Mouse (Mus musculus) hindbrain, embryonic 10.5 days (tissue): ENCODE measurements around the gene Gcm2. TPM values are rescaled to one million over a fixed set of nuclear protein-coding genes. Genes with fewer than 3 reads are reported as not detected.

Source experiments
- DNase-seq: peaks from one replicate; pipeline ENCODE4 v3.0.0-alpha.2; 2017; ENCODE audit warnings: low spot score
- H3K27ac ChIP-seq: fragments of 300-500 bp; sonication (generic); 2 replicates; pipeline ENCODE4 v1.5.1; 2016; ENCODE audit warnings: mild to moderate bottlenecking, moderate library complexity
- H3K27me3 ChIP-seq: fragments of 300-500 bp; sonication (generic); 2 replicates; pipeline ENCODE4 v1.6.1; 2016; ENCODE audit warnings: mild to moderate bottlenecking; ENCODE audit not compliant: poor library complexity, insufficient read depth, severe bottlenecking
- H3K36me3 ChIP-seq: fragments of 300-500 bp; sonication (generic); 2 replicates; pipeline ENCODE4 v1.6.1; 2016; ENCODE audit warnings: mild to moderate bottlenecking, moderate library complexity
- H3K4me1 ChIP-seq: fragments of 300-500 bp; sonication (generic); replicated peaks from 2 replicates; pipeline ENCODE4 v1.6.1; 2016; ENCODE audit warnings: mild to moderate bottlenecking
- H3K4me3 ChIP-seq: fragments of 300-500 bp; sonication (generic); 2 replicates; pipeline ENCODE4 v1.5.1; 2016; ENCODE audit warnings: mild to moderate bottlenecking, moderate library complexity
- H3K9me3 ChIP-seq: fragments of 300-500 bp; sonication (generic); 2 replicates; pipeline ENCODE4 v1.6.1; 2016; ENCODE audit warnings: mild to moderate bottlenecking, moderate library complexity
- WGBS: fragments of 180-500 bp; shearing (Covaris S2); methylation state at CpG from one replicate; pipeline ENCODE4 v1.1.7; 2016; 5-methylcytosine and 5-hydroxymethylcytosine counted together
- polyA plus RNA-seq: library from polyadenylated mRNA; unstranded; fragments of >200 nt; fragmentation: Nextera tagmentation; extraction: Ambion mirVana; gene quantifications from 2 replicates; pipeline ENCODE4 v1.2.1, GENCODE M21; 2016

The Gcm2 gene
- polyA plus RNA-seq, 1 experiment from 2014 or later = not detected

GRCm38 (mm10) chr13:41077921-41078320, 32.9 kb downstream of the Gcm2 start:
- Histone ChIP-seq H3K9me3 (no peaks in the 10 kb centered on the region), H3K27me3 (peaks cover 54% of the 10 kb centered on the region), H3K4me1 (peaks cover 13% of the 10 kb centered on the region), H3K4me3 (no peak overlapping the region), H3K36me3 (no peaks in the 10 kb centered on the region), H3K27ac (no peak overlapping the region)
- WGBS = 75% methylated on average over 9 of the region's 9 CpGs
- DNase-seq = no peak

- peaks cover 24% of the 10 kb centered on the region for H3K27me3 ChIP-seq
- no peak overlapping the region for H3K27ac ChIP-seq
- H3K4me3 ChIP-seq = no peak overlapping the region
- no peaks in the 10 kb centered on the region for H3K36me3 ChIP-seq
- H3K9me3 ChIP-seq = no peaks in the 10 kb centered on the region
- peaks cover 4% of the 10 kb centered on the region for H3K4me1 ChIP-seq
- no peak for DNase-seq
- WGBS = 89% methylated on average over 5 of the region's 5 CpGs
These were observed 37.0 kb downstream of the Gcm2 start for GRCm38 (mm10) chr13:41073819-41074218.

- Histone ChIP-seq H3K4me3 (no peak overlapping the region), H3K27me3 (peaks cover 2% of the 10 kb centered on the region; the same call in 1 of the 2 replicates), H3K36me3 (no peaks in the 10 kb centered on the region), H3K27ac (no peak overlapping the region), H3K9me3 (no peaks in the 10 kb centered on the region), H3K4me1 (no peaks in the 10 kb centered on the region)
- WGBS = 94% methylated on average over 11 of the region's 11 CpGs
- no peak for DNase-seq
These were observed 39.2 kb downstream of the Gcm2 start for GRCm38 (mm10) chr13:41071617-41072016.

GRCm38 (mm10) chr13:41067618-41068017, 43.2 kb downstream of the Gcm2 start:
- no peaks in the 10 kb centered on the region for H3K27me3 ChIP-seq
- no peaks in the 10 kb centered on the region for H3K36me3 ChIP-seq
- WGBS = 96% methylated on average over 4 of the region's 4 CpGs
- DNase-seq = no peak
- H3K27ac ChIP-seq = no peak overlapping the region
- no peaks in the 10 kb centered on the region for H3K9me3 ChIP-seq
- no peak overlapping the region for H3K4me3 ChIP-seq
- no peaks in the 10 kb centered on the region for H3K4me1 ChIP-seq

- Histone ChIP-seq H3K27ac (no peak overlapping the region), H3K4me1 (0 out of 2 replicates have a peak, but pooled peaks cover 2% of the 10 kb centered on the region), H3K27me3 (no peaks in the 10 kb centered on the region), H3K9me3 (no peaks in the 10 kb centered on the region), H3K36me3 (no peaks in the 10 kb centered on the region), H3K4me3 (no peak overlapping the region)
- WGBS = 79% methylated on average over 5 of the region's 5 CpGs
- DNase-seq = no peak
These were observed 58.9 kb downstream of the Gcm2 start for GRCm38 (mm10) chr13:41051965-41052364.

Other genes starting within 250 kb of the Gcm2 start
- 75.8 and 80.5 TPM in 2 replicates for gene Pak1ip1, start 110.0 kb downstream of the Gcm2 start, polyA plus RNA-seq
- gene Tmem14c, start 94.7 kb downstream of the Gcm2 start, polyA plus RNA-seq = 211 and 234 TPM in 2 replicates
- 0.91 and 1.8 TPM in 2 replicates for gene Mak, start 31.3 kb downstream of the Gcm2 start, polyA plus RNA-seq
- gene Sycp2l, start 3.3 kb upstream of the Gcm2 start, polyA plus RNA-seq = 0.15 TPM in 1 of 2 replicates, not detected in the other
- gene Elovl2, start 109.4 kb upstream of the Gcm2 start, polyA plus RNA-seq = 38.2 and 42.6 TPM in 2 replicates
- 9.8 and 10.3 TPM in 2 replicates for gene Smim13, start 138.8 kb upstream of the Gcm2 start, polyA plus RNA-seq
- not detected in 2 replicates for gene Gm17364, start 162.9 kb upstream of the Gcm2 start, polyA plus RNA-seq